Mouse (Mus musculus) urinary bladder, adult 2 months (tissue): Measurements from ENCODE around the gene Slc35e3. TPM values are rescaled to one million over a fixed set of nuclear protein-coding genes. Genes with fewer than 3 reads are reported as not detected.

Experiments
- DNase-seq: peaks from one replicate; pipeline ENCODE4 v3.0.0; 2022; ENCODE audit warnings: low spot score
- polyA plus RNA-seq: library from polyadenylated mRNA; depleted of rRNA; stranded (reverse); fragments of >200 nt; gene quantifications from 2 replicates; pipeline ENCODE4 v1.2.3, GENCODE M21; 2012

Gene Slc35e3
- polyA plus RNA-seq, 1 experiment: 12.1 TPM

- DNase-seq: no peak
Measured at GRCm38 (mm10) chr10:117697561-117698115, 48.5 kb downstream of the Slc35e3 start.

GRCm38 (mm10) chr10:117696827-117697560 is 49.2 kb downstream of the Slc35e3 start:
- no peak for DNase-seq

- DNase-seq: no peak
Measured at GRCm38 (mm10) chr10:117696021-117696826, 49.9 kb downstream of the Slc35e3 start.

GRCm38 (mm10) chr10:117695605-117696004 is 50.6 kb downstream of the Slc35e3 start:
- DNase-seq: no peak

DNA sequence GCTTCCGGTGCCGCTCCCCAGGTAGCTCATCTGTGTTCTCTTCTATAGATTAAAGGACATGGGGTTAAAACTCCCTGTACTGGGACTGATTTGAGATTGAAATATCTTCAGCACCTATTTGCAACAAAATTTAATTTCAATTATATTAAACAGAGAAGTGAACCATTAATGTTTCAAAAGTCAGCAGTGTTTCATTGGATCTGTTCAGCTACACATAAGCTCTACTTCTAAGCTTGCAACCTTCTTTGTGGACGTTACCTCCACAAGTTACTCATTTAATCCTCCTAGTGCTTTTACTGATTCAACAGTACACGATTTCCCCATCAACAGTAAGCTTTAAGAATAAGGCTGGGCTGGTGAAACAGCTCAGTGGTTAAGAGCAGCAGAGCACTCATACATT is 51.1 kb downstream of the Slc35e3 start:
- DNase-seq: no peak

DNA sequence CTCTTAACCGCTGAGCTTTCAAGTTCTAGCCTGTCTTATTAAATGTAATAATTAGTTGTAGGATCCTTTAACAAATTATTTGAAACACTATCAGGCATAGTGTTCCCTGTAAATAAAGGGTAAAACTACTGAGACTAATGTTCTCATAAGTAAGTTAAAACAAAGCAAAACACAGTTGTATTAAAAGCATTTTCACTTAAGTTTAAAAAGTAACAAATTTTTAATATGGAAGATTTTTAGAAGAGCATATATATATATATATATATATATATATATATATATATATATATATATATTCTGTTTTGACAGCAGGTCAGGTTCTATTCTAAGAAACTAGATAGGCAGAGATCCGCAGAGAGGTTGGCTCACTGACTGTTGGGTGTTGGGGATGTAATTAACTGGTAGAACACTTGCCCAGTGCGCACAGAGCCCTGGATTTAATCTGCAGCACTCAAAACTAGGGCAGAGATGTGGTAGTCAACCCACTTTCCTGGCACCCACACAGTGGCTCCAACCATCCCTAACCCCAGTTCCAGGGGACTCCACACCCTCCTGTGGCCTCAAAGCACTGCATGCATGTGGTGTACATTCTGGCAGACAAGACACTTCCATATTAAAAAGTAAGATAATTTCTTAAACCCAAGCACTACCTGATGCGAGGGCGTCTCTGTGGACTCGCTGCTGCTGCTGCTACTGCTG is 51.8 kb downstream of the Slc35e3 start:
- DNase-seq: no peak

- DNase-seq: no peak
Measured at GRCm38 (mm10) chr10:117692953-117693352, 53.2 kb downstream of the Slc35e3 start.

- DNase-seq: no peak
Measured at GRCm38 (mm10) chr10:117692173-117692572, 54.0 kb downstream of the Slc35e3 start.

DNA sequence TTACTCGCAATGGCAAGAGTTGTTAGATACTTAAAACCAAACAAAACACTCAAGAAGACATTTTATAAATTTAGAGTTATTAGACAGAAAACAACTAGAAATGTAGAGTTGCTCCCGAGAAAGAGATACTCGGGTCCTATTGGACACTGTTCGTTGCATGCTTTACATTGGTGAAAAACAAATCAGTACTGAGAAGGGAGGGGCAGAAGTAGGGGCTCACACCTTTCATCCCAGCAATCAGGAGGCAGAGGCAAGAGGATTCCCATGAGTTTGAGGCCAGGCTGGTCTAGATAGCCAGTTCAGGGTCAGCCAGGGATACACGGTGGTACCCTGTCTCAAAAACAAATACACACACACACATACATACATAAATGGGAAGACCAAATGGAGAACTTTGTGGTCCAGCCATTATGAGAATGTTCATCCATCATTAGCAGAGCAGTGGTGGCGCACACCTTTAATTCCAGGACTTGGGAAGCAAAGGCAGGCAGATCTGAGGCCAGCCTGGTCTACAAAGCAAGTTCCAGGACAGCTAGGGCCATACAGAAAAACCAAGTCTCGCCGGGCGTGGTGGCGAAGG is 54.7 kb downstream of the Slc35e3 start:
- DNase-seq: no peak

DNA sequence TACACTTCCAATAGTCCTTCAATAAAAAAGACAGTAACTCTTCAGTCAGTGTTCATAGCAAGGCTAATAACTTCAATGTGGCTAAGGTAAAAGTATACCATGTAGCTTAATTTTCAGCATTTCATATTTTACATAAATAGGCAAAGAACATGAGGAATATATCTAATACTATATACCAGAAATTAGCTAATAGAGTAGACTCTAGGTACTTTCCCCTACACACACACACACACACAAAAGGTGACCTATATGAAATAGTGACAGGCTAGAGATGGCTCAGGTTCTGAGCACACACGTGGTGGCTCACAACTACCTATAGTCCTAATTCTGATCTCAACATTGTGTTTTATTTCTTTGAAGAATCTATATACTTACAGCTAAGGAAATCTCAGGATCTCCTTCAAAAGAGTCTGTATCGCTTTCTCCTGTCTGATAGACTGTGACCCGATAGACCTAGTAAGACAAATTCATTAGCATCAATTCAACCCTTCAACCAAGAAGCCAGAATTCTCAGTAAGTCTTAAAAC is 55.3 kb downstream of the Slc35e3 start:
- DNase-seq: no peak

- no peak for DNase-seq
Measured at GRCm38 (mm10) chr10:117690101-117690352, 56.1 kb downstream of the Slc35e3 start.

DNA sequence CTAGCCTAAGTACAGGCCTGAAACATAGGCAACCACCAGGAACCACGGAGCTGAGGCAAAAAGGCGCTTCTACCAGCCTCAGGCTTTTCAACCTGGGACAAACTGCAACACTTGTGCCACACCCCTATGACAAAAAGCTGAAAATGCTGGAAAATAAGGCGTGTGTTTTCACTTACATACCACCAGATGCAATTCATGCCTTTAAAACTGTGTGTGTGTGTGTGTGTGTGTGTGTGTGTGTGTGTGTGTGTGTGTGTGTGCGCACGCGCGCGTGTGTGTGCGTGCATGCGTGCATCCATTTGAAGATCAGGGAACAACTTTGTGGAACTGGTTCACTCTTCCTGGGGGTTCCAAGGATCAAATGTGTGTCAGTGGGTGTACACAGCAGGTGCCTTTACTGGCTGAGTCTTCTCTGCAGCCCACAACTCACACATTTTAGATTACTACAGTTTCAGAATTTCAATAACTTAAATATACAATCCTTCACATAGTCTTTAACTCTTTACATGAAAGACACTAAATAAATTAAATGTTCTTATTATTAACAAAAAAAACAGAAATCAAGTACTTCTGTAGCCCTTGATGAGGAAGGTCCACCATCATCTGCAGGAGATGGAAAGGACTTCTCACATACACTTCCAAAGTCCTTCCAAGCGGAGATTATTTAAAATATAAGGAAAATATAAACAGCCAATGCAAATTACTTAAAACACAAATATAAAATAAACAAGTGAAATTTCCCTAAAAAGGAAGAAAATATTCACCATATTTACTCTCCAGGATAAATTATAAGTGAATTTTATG is 56.7 kb downstream of the Slc35e3 start:
- no peak for DNase-seq

DNA sequence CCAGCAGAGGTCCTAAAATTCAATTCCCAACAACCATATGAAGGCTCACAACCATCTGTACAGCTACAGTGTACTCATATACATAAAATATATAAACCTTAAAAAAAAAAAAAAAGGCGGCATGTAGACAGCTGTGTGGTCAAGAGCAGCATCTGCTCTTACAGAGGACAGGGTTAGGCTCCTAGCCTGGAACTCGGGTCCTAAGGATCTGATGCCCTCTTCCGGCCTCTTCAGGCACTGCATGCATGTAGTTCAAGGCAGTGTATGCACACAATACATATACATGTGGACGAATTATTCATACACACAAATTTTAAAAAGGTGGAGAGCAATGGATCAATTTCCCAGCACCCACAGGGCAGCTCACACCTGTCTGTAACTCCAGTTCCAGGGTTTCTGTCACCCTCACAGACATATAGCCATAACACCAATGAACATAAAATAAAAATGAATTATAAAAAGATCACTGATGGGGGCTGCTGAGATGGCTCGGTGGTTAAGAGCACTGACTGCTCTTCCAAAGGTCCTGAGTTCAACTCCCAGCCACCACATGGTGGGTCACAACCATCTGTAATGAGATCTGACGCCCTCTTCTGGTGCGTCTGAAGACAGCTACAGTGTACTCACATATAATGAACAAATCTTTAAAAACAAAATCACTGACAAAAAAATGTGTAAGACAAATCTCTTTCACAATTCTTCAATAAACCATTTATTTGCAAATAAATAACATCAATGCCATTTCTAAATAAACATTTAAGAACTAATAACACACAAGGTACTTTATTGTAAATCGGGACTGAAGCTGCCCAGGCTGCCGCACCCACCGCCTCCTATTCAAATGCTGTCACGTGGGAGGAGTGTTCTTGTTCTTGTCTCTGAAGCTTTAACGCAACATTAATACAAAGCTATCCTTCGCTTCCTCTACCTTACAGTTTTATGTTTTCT is 57.7 kb downstream of the Slc35e3 start:
- DNase-seq: no peak

- DNase-seq: no peak
Measured at GRCm38 (mm10) chr10:117687577-117687976, 58.6 kb downstream of the Slc35e3 start.

DNA sequence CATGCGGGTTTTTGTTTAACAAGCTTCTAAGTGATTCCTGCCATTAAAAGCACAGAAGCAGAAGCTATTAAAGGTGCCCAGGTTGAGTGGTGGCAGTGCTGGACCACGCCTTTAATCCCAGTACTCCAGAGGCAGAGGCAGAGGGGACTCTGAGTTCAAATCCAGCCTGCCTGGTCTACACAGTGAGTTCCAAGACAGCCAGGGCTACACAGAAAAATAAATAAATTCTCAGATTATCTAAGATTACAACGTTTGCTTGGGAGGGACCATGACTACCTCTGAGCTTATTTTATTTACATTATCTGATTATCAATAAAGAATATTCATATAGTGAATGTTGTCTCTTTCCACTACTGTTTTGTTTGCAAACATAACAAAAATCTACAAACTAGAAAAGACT is 59.1 kb downstream of the Slc35e3 start:
- DNase-seq: no peak

DNA sequence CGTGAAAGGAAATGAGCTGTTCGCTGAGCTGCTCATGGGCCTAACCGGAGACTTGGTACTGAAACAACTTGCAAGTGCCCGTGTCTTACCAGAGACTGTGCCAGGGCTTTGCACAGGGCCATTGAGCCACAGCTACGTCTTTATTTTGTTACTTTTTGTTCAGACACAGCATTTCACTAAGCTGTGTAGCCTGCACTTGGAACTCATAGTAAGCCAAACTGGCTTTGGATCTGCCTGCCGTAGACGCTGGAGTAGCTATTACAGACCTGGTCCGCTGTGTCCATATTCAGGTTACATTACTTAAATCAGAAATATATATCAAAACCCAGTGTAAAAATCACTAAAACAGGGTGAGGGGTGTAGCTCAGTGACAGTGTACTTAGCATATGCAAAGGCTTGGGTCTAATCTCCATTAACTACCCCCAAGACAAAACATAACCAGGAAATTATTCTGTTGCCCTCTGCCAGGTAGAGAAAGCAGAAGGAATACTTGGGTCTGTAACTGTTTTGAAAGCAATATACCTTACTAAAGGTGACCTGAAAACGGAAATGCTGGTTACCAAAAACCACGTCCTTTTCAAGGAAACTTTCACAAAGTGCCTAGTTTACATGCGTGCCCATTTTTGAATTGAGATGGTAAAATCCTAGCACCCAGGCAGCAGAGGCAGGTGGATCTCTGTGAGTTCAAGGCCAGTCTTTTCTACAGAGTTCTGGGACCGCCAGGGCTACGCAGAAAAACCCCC is 60.1 kb downstream of the Slc35e3 start:
- no peak for DNase-seq

- no peak for DNase-seq
Measured at GRCm38 (mm10) chr10:117685171-117685848, 60.9 kb downstream of the Slc35e3 start.

DNA sequence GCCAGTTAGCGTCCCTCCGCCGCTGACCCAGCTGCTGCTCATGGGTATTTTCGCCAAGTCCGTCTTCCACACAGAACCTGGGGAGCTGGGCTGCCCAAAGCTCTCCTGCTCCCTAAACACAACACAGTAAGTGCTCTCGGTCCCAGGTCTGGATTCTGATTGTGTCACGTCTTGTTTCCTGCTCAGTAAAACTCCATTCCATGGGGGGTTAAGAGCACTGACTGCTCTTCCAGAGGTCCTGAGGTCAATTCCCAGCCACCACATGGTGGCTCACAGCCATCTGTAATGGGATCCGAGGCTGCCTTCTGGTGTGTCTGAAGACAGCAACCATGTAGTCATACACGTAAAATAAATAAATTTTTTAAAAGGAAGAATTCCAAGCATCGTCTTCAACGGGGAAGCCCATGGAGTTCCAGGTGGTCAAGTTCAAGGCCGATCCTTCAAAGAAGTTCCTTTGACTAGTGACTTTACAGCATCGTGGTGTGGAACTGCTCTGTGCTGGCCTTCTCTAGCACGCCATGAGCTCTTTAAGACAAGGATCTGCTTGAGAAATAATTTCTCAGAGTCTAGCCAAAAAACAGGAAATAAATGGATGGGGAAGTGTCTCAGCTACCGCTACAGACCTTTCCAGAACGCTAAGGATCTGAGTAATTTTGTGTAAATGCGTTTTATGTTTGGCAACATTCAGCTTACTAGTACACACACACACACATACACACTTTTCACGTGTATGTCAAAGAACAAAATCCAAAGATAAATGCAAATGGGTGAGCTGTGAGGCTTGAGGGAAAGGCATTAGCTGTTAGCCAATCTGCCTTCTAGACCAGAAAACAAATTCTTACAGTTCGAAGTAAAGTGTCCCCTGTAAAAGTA is 61.6 kb downstream of the Slc35e3 start:
- no peak for DNase-seq
